Mouse (Mus musculus) bone marrow, adult 2 months (tissue): ENCODE results near the gene Cd274.

Source experiments
- CTCF ChIP-seq: fragments of 200-500 bp; IDR thresholded peaks from 2 replicates; pipeline ENCODE4 v1.5.1; 2011; ENCODE audit warnings: low read length, control low read depth; ENCODE audit not compliant: control insufficient read depth, insufficient read depth
- POLR2A ChIP-seq: fragments of 200-500 bp; IDR thresholded peaks from 2 replicates; pipeline ENCODE4 v1.6.1; 2011; ENCODE audit warnings: low read depth, mild to moderate bottlenecking, control low read depth, low read length, borderline replicate concordance; ENCODE audit not compliant: control insufficient read depth

DNA sequence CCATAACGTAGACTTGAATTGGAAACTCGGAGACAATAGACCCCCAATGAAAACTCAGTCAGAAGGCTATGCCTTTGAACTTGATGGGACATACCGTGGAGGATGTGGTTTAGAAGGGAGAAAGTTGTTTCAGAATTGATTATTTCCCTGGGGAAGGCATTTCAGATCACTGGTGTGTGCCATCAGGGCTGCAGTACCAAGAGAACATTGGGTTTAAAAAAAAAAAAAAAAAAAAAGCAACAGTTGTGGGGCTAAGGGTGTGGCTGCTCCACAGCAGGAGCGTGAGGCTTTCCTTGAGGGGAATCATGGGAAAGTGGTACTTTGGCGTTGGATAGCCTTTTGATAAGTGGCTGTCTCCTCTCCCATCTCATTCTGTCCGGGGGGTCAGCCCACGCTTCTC is 55.5 kb downstream of the Cd274 start:
- TF ChIP-seq CTCF (no peak), POLR2A (no peak)
